Mouse (Mus musculus): ENCODE measurements around the gene Ddx5.

GRCm38 (mm10) chr11:106787131-106788025 is 1.6 kb downstream of the Ddx5 start:
- TF ChIP-seq GATA1 (IDR thresholded peaks at IDR 0.05; ENCODE audit: borderline replicate concordance, low read length), result no peak
- TF ChIP-seq TAL1 (conservative IDR thresholded peaks at IDR 0.05; ENCODE audit: low read depth, low read length), result no peak
- TF ChIP-seq CTCF (IDR thresholded peaks at IDR 0.05; ENCODE audit: low read depth, low read length), result no peak
- peak; percentile 40; the same call in 1 of the 2 replicates for TF ChIP-seq POLR2AphosphoS5 (IDR thresholded peaks at IDR 0.05; ENCODE audit: insufficient replicate concordance, low read depth, low read length)
- no peak for TF ChIP-seq GATA2 (IDR thresholded peaks at IDR 0.05; ENCODE audit: borderline replicate concordance, low read depth, low read length)

Data from G1E (cell line).